Mouse (Mus musculus) C2C12 (cell line): ENCODE results near the gene Phf21a.

ENCODE experiments used
- CEBPB ChIP-seq: IDR thresholded peaks from one replicate; pipeline ENCODE4 v1.6.1; 2011; ENCODE audit warnings: low read depth, mild to moderate bottlenecking, control low read depth, moderate library complexity
- CTCF ChIP-seq: IDR thresholded peaks from one replicate; pipeline ENCODE4 v1.5.1; 2011; ENCODE audit not compliant: control insufficient read depth, insufficient read depth, insufficient read length
- FOSL1 ChIP-seq: IDR thresholded peaks from one replicate; pipeline ENCODE4 v1.8.0; 2011; ENCODE audit warnings: mild to moderate bottlenecking, low read length; ENCODE audit not compliant: poor library complexity, insufficient read depth, severe bottlenecking
- MAX ChIP-seq: IDR thresholded peaks from one replicate; pipeline ENCODE4 v1.6.1; 2011; ENCODE audit warnings: mild to moderate bottlenecking, control low read depth
- MYOD1 ChIP-seq: IDR thresholded peaks from one replicate; pipeline ENCODE4 v1.6.1; 2011; ENCODE audit warnings: low read depth; ENCODE audit not compliant: control insufficient read depth, insufficient read length
- MYOG ChIP-seq: IDR thresholded peaks from one replicate; pipeline ENCODE4 v1.6.1; 2011; ENCODE audit not compliant: control insufficient read depth, insufficient read length; ENCODE audit errors: extremely low read depth
- USF1 ChIP-seq: IDR thresholded peaks from one replicate; pipeline ENCODE4 v1.6.1; 2011; ENCODE audit warnings: low read depth, mild to moderate bottlenecking, control low read depth, moderate library complexity

DNA sequence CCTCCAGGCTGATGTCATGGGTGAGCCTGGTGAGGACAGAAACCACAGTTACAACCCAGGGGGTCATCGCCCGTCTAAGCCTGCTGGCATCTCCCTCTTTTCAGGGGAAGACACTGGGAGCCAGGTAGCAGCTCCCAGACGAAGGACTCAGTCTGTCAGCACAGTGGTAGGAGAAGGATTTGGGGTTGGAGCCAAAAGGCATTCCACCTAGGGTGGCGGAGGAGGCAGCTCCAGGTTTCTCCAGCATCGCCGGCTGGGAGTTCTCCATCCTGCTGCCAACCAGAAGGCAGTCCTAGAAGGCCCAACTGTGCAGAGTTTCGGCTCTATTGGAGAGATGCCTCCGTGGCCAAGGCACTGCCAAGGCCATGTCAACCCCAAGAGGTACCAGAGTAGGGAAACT lies 298.2 kb downstream of the Phf21a start:
- no peak for TF ChIP-seq MYOD1
- no peak for TF ChIP-seq USF1
- TF ChIP-seq CTCF: no peak
- TF ChIP-seq CEBPB: no peak
- TF ChIP-seq FOSL1: no peak
- TF ChIP-seq MAX: no peak
- no peak for TF ChIP-seq MYOG
